Mouse (Mus musculus): ENCODE results near the gene Gm11937. TPM values are rescaled to one million over a fixed set of nuclear protein-coding genes. Genes with fewer than 3 reads are reported as not detected.

Gene Gm11937
- not detected for polyA plus RNA-seq (2014; fragmentation: Illumina TruSeq; extraction: RNeasy Lipid Tissue Mini Kit (QIAGEN cat#74804))

GRCm38 (mm10) chr11:99610089-99610488 is at the start of gene Gm11937:
TSS of gene Gm11937 (minus strand) at chr11:99610189.

GRCm38 (mm10) chr11:99658467-99659010 is 48.5 kb upstream of the Gm11937 start, which contains the start of gene Gm11563:
TSS of gene Gm11563 (minus strand) at chr11:99658960.

GRCm38 (mm10) chr11:99650136-99650535 is 40.1 kb upstream of the Gm11937 start, which contains the start of gene Gm11555:
TSS of gene Gm11555 (minus strand) at chr11:99650236.

GRCm38 (mm10) chr11:99643635-99644139 is 33.7 kb upstream of the Gm11937 start, which contains the start of gene Krtap4-7:
TSS of gene Krtap4-7 (minus strand) at chr11:99644089.

GRCm38 (mm10) chr11:99634653-99635134 is 24.7 kb upstream of the Gm11937 start, which contains the start of gene Krtap4-2:
TSS of gene Krtap4-2 (minus strand) at chr11:99635084.

GRCm38 (mm10) chr11:99628138-99628537 is 18.1 kb upstream of the Gm11937 start, which contains the start of gene Krtap4-1:
TSS of gene Krtap4-1 (minus strand) at chr11:99628238.

GRCm38 (mm10) chr11:99620335-99620734 is 10.3 kb upstream of the Gm11937 start, which contains the start of gene Gm11562:
TSS of gene Gm11562 (minus strand) at chr11:99620435.

GRCm38 (mm10) chr11:99614796-99615363 is 4.9 kb upstream of the Gm11937 start, which contains the start of gene Krtap2-4:
TSS of gene Krtap2-4 (minus strand) at chr11:99614846.

GRCm38 (mm10) chr11:99603208-99603607 is 6.8 kb downstream of the Gm11937 start, which contains the start of gene Gm11938:
TSS of gene Gm11938 (minus strand) at chr11:99603308.

GRCm38 (mm10) chr11:99597742-99598141 is 12.2 kb downstream of the Gm11937 start, which contains the start of gene Krtap9-3:
TSS of gene Krtap9-3 (minus strand) at chr11:99598105.

GRCm38 (mm10) chr11:99590981-99591380 is 19.0 kb downstream of the Gm11937 start, which contains the start of gene Krtap1-3:
TSS of gene Krtap1-3 (minus strand) at chr11:99591339.

GRCm38 (mm10) chr11:99583245-99583704 is 26.7 kb downstream of the Gm11937 start, which contains the start of gene Krtap1-4:
TSS of gene Krtap1-4 (minus strand) at chr11:99583654.

GRCm38 (mm10) chr11:99580636-99581035 is 29.4 kb downstream of the Gm11937 start, which contains the start of gene Krtap1-5:
TSS of gene Krtap1-5 (minus strand) at chr11:99581016.

GRCm38 (mm10) chr11:99566530-99566929 is 43.5 kb downstream of the Gm11937 start, which contains the start of gene Krtap3-1:
TSS of gene Krtap3-1 (minus strand) at chr11:99566630.

Other genes starting within 250 kb of the Gm11937 start
- gene Krt28, start 235.3 kb downstream of the Gm11937 start, polyA plus RNA-seq (2014; fragmentation: Illumina TruSeq; extraction: RNeasy Lipid Tissue Mini Kit (QIAGEN cat#74804)): not detected
- 13.0 TPM for gene Krt10, start 220.8 kb downstream of the Gm11937 start, polyA plus RNA-seq (2014; fragmentation: Illumina TruSeq; extraction: RNeasy Lipid Tissue Mini Kit (QIAGEN cat#74804))
- not detected for gene Krt12, start 187.9 kb downstream of the Gm11937 start, polyA plus RNA-seq (2014; fragmentation: Illumina TruSeq; extraction: RNeasy Lipid Tissue Mini Kit (QIAGEN cat#74804))
- gene Krt20, start 172.0 kb downstream of the Gm11937 start, polyA plus RNA-seq (2014; fragmentation: Illumina TruSeq; extraction: RNeasy Lipid Tissue Mini Kit (QIAGEN cat#74804)): 3.6 TPM
- gene Krt23, start 117.1 kb downstream of the Gm11937 start, polyA plus RNA-seq (2014; fragmentation: Illumina TruSeq; extraction: RNeasy Lipid Tissue Mini Kit (QIAGEN cat#74804)): 0.29 TPM
- gene Krt39, start 88.9 kb downstream of the Gm11937 start, polyA plus RNA-seq (2014; fragmentation: Illumina TruSeq; extraction: RNeasy Lipid Tissue Mini Kit (QIAGEN cat#74804)): not detected
- gene Krt40, start 67.0 kb downstream of the Gm11937 start, polyA plus RNA-seq (2014; fragmentation: Illumina TruSeq; extraction: RNeasy Lipid Tissue Mini Kit (QIAGEN cat#74804)): not detected
- gene Krtap3-3, start 59.3 kb downstream of the Gm11937 start, polyA plus RNA-seq (2014; fragmentation: Illumina TruSeq; extraction: RNeasy Lipid Tissue Mini Kit (QIAGEN cat#74804)): not detected
- gene Krtap3-2, start 53.3 kb downstream of the Gm11937 start, polyA plus RNA-seq (2014; fragmentation: Illumina TruSeq; extraction: RNeasy Lipid Tissue Mini Kit (QIAGEN cat#74804)): not detected
- gene Gm11939, start 50.7 kb downstream of the Gm11937 start, polyA plus RNA-seq (2014; fragmentation: Illumina TruSeq; extraction: RNeasy Lipid Tissue Mini Kit (QIAGEN cat#74804)): not detected
- not detected for gene Krtap3-1, start 43.6 kb downstream of the Gm11937 start, polyA plus RNA-seq (2014; fragmentation: Illumina TruSeq; extraction: RNeasy Lipid Tissue Mini Kit (QIAGEN cat#74804))
- gene Krtap1-5, start 29.2 kb downstream of the Gm11937 start, polyA plus RNA-seq (2014; fragmentation: Illumina TruSeq; extraction: RNeasy Lipid Tissue Mini Kit (QIAGEN cat#74804)): not detected
- gene Krtap1-4, start 26.5 kb downstream of the Gm11937 start, polyA plus RNA-seq (2014; fragmentation: Illumina TruSeq; extraction: RNeasy Lipid Tissue Mini Kit (QIAGEN cat#74804)): not detected
- gene Krtap1-3, start 18.9 kb downstream of the Gm11937 start, polyA plus RNA-seq (2014; fragmentation: Illumina TruSeq; extraction: RNeasy Lipid Tissue Mini Kit (QIAGEN cat#74804)): not detected
- not detected for gene Krtap9-3, start 12.1 kb downstream of the Gm11937 start, polyA plus RNA-seq (2014; fragmentation: Illumina TruSeq; extraction: RNeasy Lipid Tissue Mini Kit (QIAGEN cat#74804))
- not detected for gene Gm11938, start 6.9 kb downstream of the Gm11937 start, polyA plus RNA-seq (2014; fragmentation: Illumina TruSeq; extraction: RNeasy Lipid Tissue Mini Kit (QIAGEN cat#74804))
- not detected for gene Krtap2-4, start 4.7 kb upstream of the Gm11937 start, polyA plus RNA-seq (2014; fragmentation: Illumina TruSeq; extraction: RNeasy Lipid Tissue Mini Kit (QIAGEN cat#74804))
- gene Gm11562, start 10.2 kb upstream of the Gm11937 start, polyA plus RNA-seq (2014; fragmentation: Illumina TruSeq; extraction: RNeasy Lipid Tissue Mini Kit (QIAGEN cat#74804)): not detected
- not detected for gene Krtap4-1, start 18.0 kb upstream of the Gm11937 start, polyA plus RNA-seq (2014; fragmentation: Illumina TruSeq; extraction: RNeasy Lipid Tissue Mini Kit (QIAGEN cat#74804))
- not detected for gene Krtap4-2, start 24.9 kb upstream of the Gm11937 start, polyA plus RNA-seq (2014; fragmentation: Illumina TruSeq; extraction: RNeasy Lipid Tissue Mini Kit (QIAGEN cat#74804))
- not detected for gene Krtap4-7, start 33.9 kb upstream of the Gm11937 start, polyA plus RNA-seq (2014; fragmentation: Illumina TruSeq; extraction: RNeasy Lipid Tissue Mini Kit (QIAGEN cat#74804))
- not detected for gene Gm11555, start 40.0 kb upstream of the Gm11937 start, polyA plus RNA-seq (2014; fragmentation: Illumina TruSeq; extraction: RNeasy Lipid Tissue Mini Kit (QIAGEN cat#74804))
- not detected for gene Gm11563, start 48.8 kb upstream of the Gm11937 start, polyA plus RNA-seq (2014; fragmentation: Illumina TruSeq; extraction: RNeasy Lipid Tissue Mini Kit (QIAGEN cat#74804))
- gene Krtap4-6, start 55.8 kb upstream of the Gm11937 start, polyA plus RNA-seq (2014; fragmentation: Illumina TruSeq; extraction: RNeasy Lipid Tissue Mini Kit (QIAGEN cat#74804)): not detected
- not detected for gene Gm14190, start 80.6 kb upstream of the Gm11937 start, polyA plus RNA-seq (2014; fragmentation: Illumina TruSeq; extraction: RNeasy Lipid Tissue Mini Kit (QIAGEN cat#74804))
- gene Gm14180, start 124.1 kb upstream of the Gm11937 start, polyA plus RNA-seq (2014; fragmentation: Illumina TruSeq; extraction: RNeasy Lipid Tissue Mini Kit (QIAGEN cat#74804)): not detected
- not detected for gene Gm11595, start 162.7 kb upstream of the Gm11937 start, polyA plus RNA-seq (2014; fragmentation: Illumina TruSeq; extraction: RNeasy Lipid Tissue Mini Kit (QIAGEN cat#74804))
- not detected for gene Krtap4-8, start 170.5 kb upstream of the Gm11937 start, polyA plus RNA-seq (2014; fragmentation: Illumina TruSeq; extraction: RNeasy Lipid Tissue Mini Kit (QIAGEN cat#74804))
- gene Krtap4-9, start 175.0 kb upstream of the Gm11937 start, polyA plus RNA-seq (2014; fragmentation: Illumina TruSeq; extraction: RNeasy Lipid Tissue Mini Kit (QIAGEN cat#74804)): not detected
- not detected for gene Gm11596, start 183.3 kb upstream of the Gm11937 start, polyA plus RNA-seq (2014; fragmentation: Illumina TruSeq; extraction: RNeasy Lipid Tissue Mini Kit (QIAGEN cat#74804))
- gene Gm11569, start 188.7 kb upstream of the Gm11937 start, polyA plus RNA-seq (2014; fragmentation: Illumina TruSeq; extraction: RNeasy Lipid Tissue Mini Kit (QIAGEN cat#74804)): not detected
- gene Gm11554, start 194.3 kb upstream of the Gm11937 start, polyA plus RNA-seq (2014; fragmentation: Illumina TruSeq; extraction: RNeasy Lipid Tissue Mini Kit (QIAGEN cat#74804)): not detected
- gene Krtap4-13, start 199.7 kb upstream of the Gm11937 start, polyA plus RNA-seq (2014; fragmentation: Illumina TruSeq; extraction: RNeasy Lipid Tissue Mini Kit (QIAGEN cat#74804)): not detected
- gene Gm11564, start 205.5 kb upstream of the Gm11937 start, polyA plus RNA-seq (2014; fragmentation: Illumina TruSeq; extraction: RNeasy Lipid Tissue Mini Kit (QIAGEN cat#74804)): not detected
- gene 2300003K06Rik, start 227.9 kb upstream of the Gm11937 start, polyA plus RNA-seq (2014; fragmentation: Illumina TruSeq; extraction: RNeasy Lipid Tissue Mini Kit (QIAGEN cat#74804)): not detected
- not detected for gene Krtap4-16, start 241.4 kb upstream of the Gm11937 start, polyA plus RNA-seq (2014; fragmentation: Illumina TruSeq; extraction: RNeasy Lipid Tissue Mini Kit (QIAGEN cat#74804))
- not detected for gene Gm11568, start 247.7 kb upstream of the Gm11937 start, polyA plus RNA-seq (2014; fragmentation: Illumina TruSeq; extraction: RNeasy Lipid Tissue Mini Kit (QIAGEN cat#74804))

Data from ovary, adult 10 weeks (tissue).